Mouse (Mus musculus): ENCODE results near the gene Fam160b1.

Fam160b1 gene

GRCm38 (mm10) chr19:57360341-57361130 lies at the start of gene Fam160b1:
TSS of gene Fam160b1 (plus strand) at chr19:57360680.
- DNase-seq = peak; percentile 100

GRCm38 (mm10) chr19:57313226-57313625 lies 47.3 kb upstream of the Fam160b1 start:
- DNase-seq = peak; percentile 91

GRCm38 (mm10) chr19:57313891-57314345 lies 46.6 kb upstream of the Fam160b1 start:
- DNase-seq = no peak

- DNase-seq = peak; percentile 98
Measured at GRCm38 (mm10) chr19:57314346-57315012, 46.0 kb upstream of the Fam160b1 start, which contains the start of gene Ablim1. TSS of gene Ablim1 (minus strand) at chr19:57314919.

GRCm38 (mm10) chr19:57315013-57315565 lies 45.4 kb upstream of the Fam160b1 start:
- DNase-seq = no peak

- DNase-seq = peak; percentile 52
Measured at GRCm38 (mm10) chr19:57316597-57316996, 43.9 kb upstream of the Fam160b1 start.

- no peak for DNase-seq
Measured at GRCm38 (mm10) chr19:57320656-57321382, 39.7 kb upstream of the Fam160b1 start.

GRCm38 (mm10) chr19:57321839-57322238 lies 38.6 kb upstream of the Fam160b1 start:
- DNase-seq = peak; percentile 66

- DNase-seq = no peak
Measured at GRCm38 (mm10) chr19:57322491-57322890, 38.0 kb upstream of the Fam160b1 start.

- no peak for DNase-seq
Measured at GRCm38 (mm10) chr19:57323087-57323486, 37.4 kb upstream of the Fam160b1 start.

GRCm38 (mm10) chr19:57325748-57326300 lies 34.7 kb upstream of the Fam160b1 start:
- peak; percentile 92 for DNase-seq

GRCm38 (mm10) chr19:57327679-57328078 lies 32.8 kb upstream of the Fam160b1 start:
- DNase-seq = peak; percentile 77

- peak; percentile 67 for DNase-seq
Measured at GRCm38 (mm10) chr19:57328269-57328668, 32.2 kb upstream of the Fam160b1 start.

GRCm38 (mm10) chr19:57328792-57329191 lies 31.7 kb upstream of the Fam160b1 start:
- no peak for DNase-seq

GRCm38 (mm10) chr19:57330309-57330708 lies 30.2 kb upstream of the Fam160b1 start:
- no peak for DNase-seq

- no peak for DNase-seq
Measured at GRCm38 (mm10) chr19:57331237-57331636, 29.2 kb upstream of the Fam160b1 start.

GRCm38 (mm10) chr19:57333356-57333755 lies 27.1 kb upstream of the Fam160b1 start:
- DNase-seq = no peak

GRCm38 (mm10) chr19:57335135-57335534 lies 25.3 kb upstream of the Fam160b1 start:
- DNase-seq = no peak

- DNase-seq = peak; percentile 93
Measured at GRCm38 (mm10) chr19:57339281-57339864, 21.1 kb upstream of the Fam160b1 start.

GRCm38 (mm10) chr19:57340900-57341742 lies 19.4 kb upstream of the Fam160b1 start:
- no peak for DNase-seq

- no peak for DNase-seq
Measured at GRCm38 (mm10) chr19:57343860-57344259, 16.6 kb upstream of the Fam160b1 start.

Measured in heart, adult 11 months (tissue).